Mouse (Mus musculus): ENCODE data around the gene Serinc1. TPM values are rescaled to one million over a fixed set of nuclear protein-coding genes. Genes with fewer than 3 reads are reported as not detected.
A peak's percentile ranks its signal among the peaks of the same experiment; 100 is the strongest.

Gene Serinc1
- total and polyA plus RNA-seq, 3 experiments, result 38.3 to 42.8 TPM; not detected in 1

- Histone ChIP-seq H3K9me3 (replicated peaks; ENCODE audit: insufficient read depth, low read length) (no peaks in the 10 kb centered on the region), H3K27ac (ENCODE audit: control insufficient read depth, low read depth, low read length) (peak within 1 kb of the TSS; percentile 31; the same call in 1 of the 2 replicates), H3K9ac (ENCODE audit: control insufficient read depth, low read depth, low read length, poor library complexity, severe bottlenecking) (peak within 1 kb of the TSS; percentile 84), H3K79me2 (ENCODE audit: control insufficient read depth, insufficient read depth, low read length, poor library complexity) (peaks cover 5% of the 10 kb centered on the region), H3K36me3 (ENCODE audit: control insufficient read depth in 1 of 2, insufficient read depth in 2 of 2, low read length in 2 of 2) (peaks cover 0 to 10% of the 10 kb centered on the region in 2 experiments; a peak in 2 of 4 replicates), H3K27me3 (ENCODE audit: control insufficient read depth in 1 of 2, insufficient read depth in 2 of 2, low read length in 2 of 2) (no peaks in the 10 kb centered on the region; a peak in 2 of 4 replicates), H3K4me3 (ENCODE audit: control insufficient read depth in 1 of 2, insufficient read depth in 1 of 2, low read depth in 2 of 2, low read length in 2 of 2) (peak within 1 kb of the TSS; percentile 89 to 91), H3K4me1 (ENCODE audit: control insufficient read depth in 1 of 2, insufficient read depth in 2 of 2, low read length in 2 of 2) (peaks cover 0 to 3% of the 10 kb centered on the region in 2 experiments; a peak in 1 of 4 replicates)
- TF ChIP-seq MXI1 (IDR thresholded peaks at IDR 0.05; ENCODE audit: low read depth, low read length) (peak; percentile 63; the same call in 1 of the 2 replicates), MAX (IDR thresholded peaks at IDR 0.05; ENCODE audit: low read length) (peak; percentile 97), CHD1 (IDR thresholded peaks at IDR 0.05; ENCODE audit: low read depth, low read length) (no peak), KAT2A (conservative IDR thresholded peaks at IDR 0.05; ENCODE audit: low read depth, low read length) (no peak; the same call in 1 of the 2 replicates), CHD2 (IDR thresholded peaks at IDR 0.05; ENCODE audit: low read length) (peak; percentile 38; the same call in 1 of the 2 replicates), SMC3 (IDR thresholded peaks at IDR 0.05; ENCODE audit: low read depth, low read length) (no peak), POLR2AphosphoS2 (IDR thresholded peaks at IDR 0.05; ENCODE audit: low read length) (no peak), MEF2A (IDR thresholded peaks at IDR 0.05; ENCODE audit: extremely low read depth, insufficient replicate concordance, low read depth, low read length, poor library complexity, severe bottlenecking) (no peak), MYB (IDR thresholded peaks at IDR 0.05; ENCODE audit: low read depth, low read length) (no peak), NRF1 (IDR thresholded peaks at IDR 0.05; ENCODE audit: insufficient read depth, low read depth, low read length, poor library complexity, severe bottlenecking) (peak; percentile 79), ZMIZ1 (IDR thresholded peaks at IDR 0.05; ENCODE audit: low read depth, low read length) (no peak), BHLHE40 (IDR thresholded peaks at IDR 0.05; ENCODE audit: borderline replicate concordance, low read depth, low read length) (peak; percentile 96), E2F4 (IDR thresholded peaks at IDR 0.05; ENCODE audit: borderline replicate concordance, low read depth, low read length) (peak; percentile 90; the same call in 1 of the 2 replicates), RCOR1 (IDR thresholded peaks at IDR 0.05; ENCODE audit: low read depth, low read length) (no peak), TCF12 (IDR thresholded peaks at IDR 0.05; ENCODE audit: low read depth, low read length) (no peak), MYC (IDR thresholded peaks at IDR 0.05; ENCODE audit: low read depth, low read length) (no peak), USF1 (IDR thresholded peaks at IDR 0.05; ENCODE audit: low read depth, low read length) (peak; percentile 87), NELFE (IDR thresholded peaks at IDR 0.05; ENCODE audit: low read depth, low read length) (peak; percentile 67), GATA1 (IDR thresholded peaks at IDR 0.05; ENCODE audit: low read depth, low read length) (no peak), USF2 (IDR thresholded peaks at IDR 0.05; ENCODE audit: borderline replicate concordance in 1 of 2, insufficient read depth in 1 of 2, low read depth in 1 of 2, low read length in 2 of 2) (0 out of 4 replicates have a peak, but pooled peaks of 1 of the 2 experiments have one; percentile 40), POLR2A (IDR thresholded peaks at IDR 0.05; ENCODE audit: control insufficient read depth in 1 of 2, insufficient read depth in 1 of 2, low read depth in 1 of 2, low read length in 2 of 2, poor library complexity in 1 of 2) (peak; percentile 53 to 63), POLR2AphosphoS5 (IDR thresholded peaks at IDR 0.05; ENCODE audit: borderline replicate concordance, low read depth, low read length) (no peak), JUND (IDR thresholded peaks at IDR 0.05; ENCODE audit: low read depth, low read length) (no peak), ETS1 (IDR thresholded peaks at IDR 0.05; ENCODE audit: low read depth, low read length) (peak; percentile 22; the same call in 1 of the 2 replicates), CTCF (IDR thresholded peaks at IDR 0.05 in 2 of 3, conservative IDR thresholded peaks at IDR 0.05 in 1 of 3; ENCODE audit: control insufficient read depth in 1 of 3, insufficient read depth in 1 of 3, low read depth in 2 of 3, low read length in 3 of 3, poor library complexity in 1 of 3, severe bottlenecking in 1 of 3) (no peak), TBP (IDR thresholded peaks at IDR 0.05; ENCODE audit: low read depth, low read length) (peak; percentile 67), ZNF384 (IDR thresholded peaks at IDR 0.05; ENCODE audit: low read depth, low read length) (no peak), TAL1 (IDR thresholded peaks at IDR 0.05; ENCODE audit: low read length) (no peak), UBTF (IDR thresholded peaks at IDR 0.05; ENCODE audit: borderline replicate concordance, insufficient read depth, low read depth, low read length) (no peak), ZKSCAN1 (IDR thresholded peaks at IDR 0.05; ENCODE audit: low read depth, low read length) (no peak), HCFC1 (IDR thresholded peaks at IDR 0.05; ENCODE audit: low read depth, low read length) (peak; percentile 52; the same call in 1 of the 2 replicates)
- peak; percentile 95 for DNase-seq (ENCODE audit: low read depth, low spot score)
Measured at GRCm38 (mm10) chr10:57485908-57486541, 46.3 kb downstream of the Serinc1 start, which contains the start of gene Hsf2. Hsf2 (plus strand) TSS chr10:57486385.
